Mouse (Mus musculus) bone marrow macrophage, adult 2 months (primary cell): ENCODE measurements around the gene Tnfsf14.

Source experiments
- CTCF ChIP-seq: IDR thresholded peaks from 2 replicates; pipeline ENCODE4 v1.5.1; 2012; ENCODE audit warnings: low read depth, mild to moderate bottlenecking, low read length, moderate library complexity
- POLR2A ChIP-seq: IDR thresholded peaks from 2 replicates; pipeline ENCODE4 v1.6.1; 2012; ENCODE audit warnings: mild to moderate bottlenecking, low read depth, low read length, borderline replicate concordance

DNA sequence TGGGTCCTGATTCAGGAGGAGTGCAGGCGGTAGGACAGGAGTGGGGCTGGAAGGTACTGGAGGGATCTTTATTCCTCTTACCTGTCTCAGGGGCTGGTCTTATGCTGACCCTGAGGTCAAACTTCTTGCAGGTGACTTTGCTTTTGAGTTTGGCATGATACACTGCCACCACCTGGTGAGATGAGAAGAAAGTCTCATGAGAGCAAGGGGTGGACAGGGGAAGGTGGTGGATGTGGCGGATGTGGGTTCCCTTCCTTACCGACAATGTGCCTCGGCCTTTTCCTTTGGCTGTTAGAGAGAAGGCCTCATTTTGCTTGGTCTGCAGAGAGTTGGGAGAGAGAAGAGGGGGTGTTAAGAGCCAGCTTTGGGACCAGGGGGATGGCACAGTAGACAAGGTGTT lies 15.4 kb upstream of the Tnfsf14 start:
- TF ChIP-seq POLR2A = no peak
- no peak for TF ChIP-seq CTCF
